Mouse (Mus musculus) liver, embryonic 14.5 days (tissue): ENCODE measurements at regions not wholly inside any gene's neighbourhood (a gene's known extent, or its start where the extent isn't known, plus 50 kb on each side); places are given as distances from the start of the nearest gene placed in this dataset.

Experiments
- CTCF ChIP-seq: IDR thresholded peaks from 2 replicates; pipeline ENCODE4 v1.5.1; 2016; ENCODE audit warnings: antibody characterized with exemption, low read depth, control low read depth
- EP300 ChIP-seq: IDR thresholded peaks from 2 replicates; pipeline ENCODE4 v1.6.1; 2016; ENCODE audit warnings: antibody characterized with exemption, low read depth

DNA sequence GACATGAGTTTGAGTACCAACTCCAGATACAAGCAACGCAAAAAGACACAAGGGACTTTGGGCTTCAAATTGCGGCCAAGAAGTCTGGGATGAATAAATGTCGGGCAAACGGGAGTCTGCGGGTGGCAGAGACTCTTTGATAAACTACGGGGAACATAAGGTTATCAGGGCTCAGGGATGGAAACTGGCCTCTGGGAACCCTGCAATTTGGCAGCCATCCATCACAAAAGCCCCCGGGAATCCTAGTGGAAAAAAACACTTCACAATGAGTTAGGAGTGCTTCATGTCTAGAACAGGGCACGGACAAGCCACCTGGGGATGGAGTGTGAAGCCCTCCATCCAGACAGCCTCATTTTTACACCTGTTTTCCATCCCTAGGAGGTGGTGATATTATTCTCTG, 258.9 kb downstream of the Map2k6 start:
- TF ChIP-seq CTCF (no peak), EP300 (no peak)
